Mouse (Mus musculus) left cerebral cortex, adult 2 months (tissue): ENCODE measurements at regions not wholly inside any gene's neighbourhood (a gene's known extent, or its start where the extent isn't known, plus 50 kb on each side); places are given as distances from the start of the nearest gene placed in this dataset.

Experiments
- DNase-seq, 2 experiments: peaks; one replicate each; pipeline ENCODE4 v3.0.0; 2021 to 2022; ENCODE audit warnings: low spot score in 2 of 2, mixed read lengths in 1 of 2; ENCODE audit errors: extremely low spot score in 1 of 2
- H3K27ac ChIP-seq: fragments of 200-600 bp; 2 replicates; pipeline ENCODE4 v1.8.1; 2022
- H3K4me3 ChIP-seq: fragments of 200-600 bp; 2 replicates; pipeline ENCODE4 v1.8.1; 2022
- CTCF ChIP-seq: fragments of 200-600 bp; IDR thresholded peaks from 2 replicates; pipeline ENCODE4 v1.8.1; 2022; ENCODE audit warnings: antibody characterized with exemption, mild to moderate bottlenecking, moderate library complexity
- intact Hi-C: fragments of 180-260 bp; cut with DNase I; formaldehyde crosslinking; loops from one replicate; pipeline ENCODE4 v1.15.1; 2025

DNA sequence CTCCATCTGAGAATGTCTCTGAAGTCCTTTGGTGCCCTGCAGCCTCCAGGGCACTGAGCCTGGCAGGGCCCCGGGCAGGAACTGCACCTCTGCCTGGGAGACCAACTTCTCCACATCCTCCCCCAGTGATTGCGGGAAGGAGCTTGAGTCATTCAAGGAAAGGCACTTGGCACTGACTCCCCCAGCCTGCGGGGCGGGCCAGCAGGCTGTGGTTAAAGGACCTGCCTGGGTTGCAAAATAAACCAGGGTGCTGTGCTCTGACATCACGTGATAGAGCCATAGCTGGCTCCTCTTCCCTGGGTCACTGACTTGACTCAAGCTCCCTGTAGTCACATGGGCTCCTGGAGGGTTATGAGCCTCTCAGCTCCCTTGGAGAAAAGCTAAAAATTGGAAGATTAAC, 108.5 kb downstream of the Gm826 start:
- intact Hi-C loops, result no loop called here
- no peak for TF ChIP-seq CTCF
- H3K27ac ChIP-seq, result no peak overlapping the region
- no peak overlapping the region for H3K4me3 ChIP-seq
- DNase-seq, result no peak

GRCm38 (mm10) chr2:160223366-160223765, 110.6 kb downstream of the Gm826 start:
- intact Hi-C loops, result no loop called here
- no peak for TF ChIP-seq CTCF
- no peak for DNase-seq
- H3K27ac ChIP-seq, result no peak overlapping the region
- H3K4me3 ChIP-seq, result no peak overlapping the region

GRCm38 (mm10) chr2:160221772-160222171, 112.2 kb downstream of the Gm826 start:
- no peak for DNase-seq
- intact Hi-C loops, result no loop called here
- Histone ChIP-seq H3K27ac (no peak overlapping the region), H3K4me3 (no peak overlapping the region)
- no peak for TF ChIP-seq CTCF

- no peak for DNase-seq
- Histone ChIP-seq H3K4me3 (no peak overlapping the region), H3K27ac (no peak overlapping the region)
- no peak for TF ChIP-seq CTCF
- intact Hi-C loops, result no loop called here
Observed at GRCm38 (mm10) chr2:160220562-160221021, 113.4 kb downstream of the Gm826 start.

GRCm38 (mm10) chr2:160214032-160214812, 119.7 kb downstream of the Gm826 start:
- no peak for DNase-seq
- intact Hi-C loops, result no loop called here
- TF ChIP-seq CTCF, result no peak
- H3K27ac ChIP-seq, result no peak overlapping the region
- no peak overlapping the region for H3K4me3 ChIP-seq

GRCm38 (mm10) chr2:160210507-160210906, 123.5 kb downstream of the Gm826 start:
- H3K27ac ChIP-seq, result no peak overlapping the region
- intact Hi-C loops, result no loop called here
- TF ChIP-seq CTCF, result no peak
- DNase-seq, result no peak
- H3K4me3 ChIP-seq, result no peak overlapping the region

- TF ChIP-seq CTCF, result no peak
- no peak overlapping the region for H3K4me3 ChIP-seq
- H3K27ac ChIP-seq, result no peak overlapping the region
- intact Hi-C loops, result no loop called here
- DNase-seq, result no peak
Observed at GRCm38 (mm10) chr2:160209589-160210264, 124.2 kb downstream of the Gm826 start.

- TF ChIP-seq CTCF, result no peak
- Histone ChIP-seq H3K4me3 (no peak overlapping the region), H3K27ac (no peak overlapping the region)
- no peak for DNase-seq
- intact Hi-C loops, result no loop called here
Observed at GRCm38 (mm10) chr2:160208295-160208694, 125.7 kb downstream of the Gm826 start.

DNA sequence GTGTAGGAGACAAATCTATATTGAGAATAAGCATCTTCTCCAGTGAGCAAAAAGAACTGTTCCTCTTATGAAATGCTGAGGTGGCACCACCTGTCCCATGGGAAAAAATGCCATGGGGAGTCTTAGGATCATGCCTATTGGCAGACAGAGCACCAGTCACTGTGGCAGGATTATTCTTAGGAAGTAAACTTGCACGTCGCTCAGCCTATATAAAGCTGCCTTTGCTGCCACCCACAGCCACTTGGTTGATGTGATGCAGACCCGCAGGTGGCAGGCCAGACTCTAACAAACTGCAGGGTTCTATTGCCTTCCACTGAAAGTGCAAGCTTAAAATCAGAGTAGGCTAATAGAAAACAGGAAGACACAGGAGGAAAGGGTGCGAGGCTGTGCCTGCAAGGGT, 126.7 kb downstream of the Gm826 start:
- H3K4me3 ChIP-seq, result no peak overlapping the region
- peak; percentile 16 to 28 for DNase-seq
- TF ChIP-seq CTCF, result peak; percentile 14
- intact Hi-C loops, result no loop called here
- H3K27ac ChIP-seq, result no peak overlapping the region

DNA sequence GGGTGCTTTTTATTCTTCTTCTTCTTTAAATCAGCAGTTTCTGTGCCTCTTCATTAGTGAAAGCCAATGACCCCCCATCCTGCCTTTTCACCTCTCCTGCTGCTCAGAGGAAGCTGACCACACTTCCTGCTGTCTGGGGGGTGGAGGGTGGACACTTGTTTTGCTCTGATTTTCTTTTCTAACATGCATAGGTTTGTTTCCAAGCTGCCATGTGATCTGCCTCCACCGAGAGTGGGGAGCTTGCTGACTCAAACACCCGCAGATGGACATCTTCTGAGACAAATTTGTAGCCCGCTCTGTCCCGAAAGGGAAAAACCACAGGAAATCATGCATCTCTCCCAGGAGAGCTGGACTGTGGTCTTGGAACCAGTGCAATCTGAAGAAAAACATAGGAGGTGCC, 141.3 kb downstream of the Gm826 start:
- Histone ChIP-seq H3K27ac (no peak overlapping the region), H3K4me3 (no peak overlapping the region)
- intact Hi-C loops, result no loop called here
- DNase-seq, result no peak
- no peak for TF ChIP-seq CTCF

DNA sequence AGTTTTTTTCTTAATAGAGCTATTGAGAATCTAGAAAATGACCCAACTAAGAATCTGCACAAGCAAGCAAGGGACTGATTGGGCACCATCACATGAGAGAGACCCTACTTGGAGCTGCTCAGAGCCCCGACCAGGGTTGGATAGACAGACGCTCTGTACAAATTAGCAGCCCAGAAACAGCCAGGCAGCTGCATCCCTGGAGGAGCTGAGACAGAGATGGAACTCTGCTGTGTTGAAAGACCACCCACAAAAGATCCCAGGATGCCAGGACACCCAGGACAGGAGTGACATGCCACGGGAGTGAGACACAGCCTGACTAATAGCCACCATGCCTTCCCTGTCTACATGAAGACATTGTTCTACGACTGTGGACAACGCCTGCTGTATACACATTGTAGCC, 147.9 kb downstream of the Gm826 start:
- no peak for TF ChIP-seq CTCF
- intact Hi-C loops, result no loop called here
- no peak overlapping the region for H3K27ac ChIP-seq
- no peak for DNase-seq
- no peak overlapping the region for H3K4me3 ChIP-seq

- intact Hi-C loops, result no loop called here
- Histone ChIP-seq H3K27ac (no peak overlapping the region), H3K4me3 (no peak overlapping the region)
- no peak for DNase-seq
- peak; percentile 30 for TF ChIP-seq CTCF
Observed at GRCm38 (mm10) chr2:160170975-160171515, 162.9 kb downstream of the Gm826 start.
